Mouse (Mus musculus): ENCODE data around the gene Ucn3.
"Not testable (repeated sequence)": the region's sequence is repeated elsewhere in the genome, so short reads cannot be mapped to it uniquely, and the experiment has no call there.

The Ucn3 gene

DNA sequence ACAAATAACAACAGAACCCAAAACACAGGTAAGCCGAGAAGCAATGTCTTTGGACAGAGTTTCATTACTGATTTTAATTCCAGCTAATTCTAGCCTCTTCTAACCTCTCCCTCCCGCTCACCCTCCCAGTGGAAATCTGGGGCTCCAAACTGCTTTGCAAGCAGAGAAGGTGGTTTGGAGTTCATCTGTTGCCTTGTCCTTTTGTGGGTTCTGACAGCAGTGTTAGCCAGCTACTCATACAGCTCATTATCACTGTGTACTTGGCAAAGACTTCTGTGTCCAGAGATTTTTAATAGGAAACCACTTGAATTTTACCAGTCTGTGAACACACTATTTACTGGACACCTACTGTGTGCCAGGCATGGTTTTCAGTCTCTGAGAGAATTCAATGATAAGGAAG, at the start of gene Ucn3:
Ucn3 (minus strand) TSS at position 101 of the 400 bp plus-strand sequence.
- no peak for DNase-seq (ENCODE audit: low spot score in 2 of 2)

DNA sequence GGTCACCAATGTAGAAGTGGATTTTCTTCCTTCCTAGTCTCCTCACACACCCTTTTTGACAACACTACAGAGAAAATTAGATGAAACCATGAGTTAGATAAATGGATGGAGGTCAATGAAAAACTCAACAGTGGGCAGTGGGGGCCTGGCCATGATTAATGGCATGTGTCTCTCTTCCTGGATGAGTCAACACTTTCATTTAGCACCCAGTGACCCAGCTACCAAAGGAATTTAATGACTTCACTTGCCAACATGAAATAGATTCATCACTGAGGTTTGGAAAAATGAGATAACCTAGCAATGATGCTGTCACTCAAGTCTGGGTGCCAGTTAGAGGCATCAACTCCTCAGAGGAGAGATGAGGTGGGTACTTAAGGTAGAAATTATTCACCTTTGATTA, 46.9 kb upstream of the Ucn3 start:
- DNase-seq (ENCODE audit: low spot score in 2 of 2), result no peak

- no peak for DNase-seq (ENCODE audit: low spot score in 2 of 2)
These were observed 23.7 kb upstream of the Ucn3 start for GRCm38 (mm10) chr13:3968849-3969248.

- no peak for DNase-seq (ENCODE audit: low spot score in 2 of 2)
These were observed 6.2 kb upstream of the Ucn3 start for GRCm38 (mm10) chr13:3951198-3951914.

DNA sequence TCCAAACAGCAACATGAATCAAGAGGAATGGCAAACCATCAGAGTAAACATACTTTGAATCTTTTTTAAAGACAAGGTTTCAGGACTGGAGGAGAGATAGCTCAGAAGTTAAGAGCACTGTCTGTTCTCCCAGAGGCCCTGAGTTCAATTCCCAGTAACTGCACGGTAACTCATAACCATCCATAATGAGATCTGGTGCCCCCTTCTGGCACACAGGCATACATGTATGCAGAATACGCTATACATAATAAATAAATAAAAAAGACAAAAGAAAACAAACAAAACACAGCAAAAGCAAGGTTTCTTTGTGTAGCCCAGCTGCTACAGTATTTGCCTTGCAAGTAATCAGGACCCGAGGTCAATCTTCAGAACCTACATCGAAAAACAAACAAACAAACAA, 4.3 kb upstream of the Ucn3 start:
- DNase-seq (ENCODE audit: low spot score in 2 of 2), result no peak

DNA sequence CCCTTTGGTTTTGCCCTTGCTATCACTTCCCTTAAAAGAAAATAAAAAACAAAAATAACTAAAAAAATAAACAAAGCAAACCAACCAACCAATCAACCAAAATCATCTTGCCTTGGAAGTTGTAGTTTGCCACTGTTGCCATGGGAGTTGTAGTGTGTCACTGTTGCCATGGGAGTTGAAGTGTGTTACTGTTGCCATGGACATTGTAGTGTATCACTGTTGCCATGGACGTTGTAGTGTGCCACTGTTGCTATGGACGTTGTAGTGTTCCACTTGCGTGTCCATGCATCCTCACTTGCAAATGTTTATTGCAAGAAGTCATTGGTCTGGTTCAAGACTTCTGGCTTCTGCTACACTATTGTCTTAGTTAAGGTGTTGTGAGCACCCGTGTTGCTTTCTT, 2.1 kb upstream of the Ucn3 start:
- DNase-seq (ENCODE audit: low spot score in 2 of 2), result no peak

DNA sequence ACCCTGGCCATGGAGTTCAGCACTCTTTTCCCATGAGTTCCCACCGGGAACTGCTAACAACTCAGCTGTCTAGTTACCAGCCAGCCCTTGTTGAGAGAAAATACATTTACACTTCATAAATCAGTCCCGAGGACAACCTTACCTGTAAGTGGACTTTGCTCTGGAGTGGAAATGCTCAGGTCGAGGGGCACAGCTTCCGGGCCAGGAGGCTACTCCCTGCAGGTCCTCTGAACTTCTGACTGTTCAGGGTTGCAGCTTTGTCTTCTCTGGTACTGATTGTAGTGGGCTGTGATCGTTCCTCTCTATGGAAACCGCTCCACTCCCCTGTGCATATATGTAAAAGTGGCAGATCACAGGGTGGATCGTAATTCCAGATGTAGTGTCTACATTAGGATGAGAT, 450 bp downstream of the Ucn3 start:
- DNase-seq (ENCODE audit: low spot score in 2 of 2), result no peak

DNA sequence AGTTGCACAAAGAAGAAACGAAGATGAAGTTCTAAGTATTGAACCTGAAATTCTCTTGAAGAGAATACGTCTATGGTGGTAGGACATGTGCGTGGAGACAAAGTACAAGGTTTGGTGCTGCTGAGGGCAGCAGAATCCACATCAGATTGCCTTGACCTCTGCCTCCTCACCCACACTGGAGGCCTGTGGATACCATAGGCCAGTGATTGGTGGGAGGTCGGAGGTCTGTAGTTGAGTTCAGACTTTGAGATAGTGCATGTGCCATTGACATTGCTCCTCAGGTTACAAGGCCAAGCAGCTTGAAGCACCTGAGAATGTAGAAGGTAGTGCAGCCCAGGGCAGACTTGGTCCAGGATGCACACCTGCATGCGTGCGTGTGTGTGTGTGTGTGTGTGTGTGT, 19.1 kb downstream of the Ucn3 start:
- no peak for DNase-seq (ENCODE audit: low spot score in 2 of 2)

DNA sequence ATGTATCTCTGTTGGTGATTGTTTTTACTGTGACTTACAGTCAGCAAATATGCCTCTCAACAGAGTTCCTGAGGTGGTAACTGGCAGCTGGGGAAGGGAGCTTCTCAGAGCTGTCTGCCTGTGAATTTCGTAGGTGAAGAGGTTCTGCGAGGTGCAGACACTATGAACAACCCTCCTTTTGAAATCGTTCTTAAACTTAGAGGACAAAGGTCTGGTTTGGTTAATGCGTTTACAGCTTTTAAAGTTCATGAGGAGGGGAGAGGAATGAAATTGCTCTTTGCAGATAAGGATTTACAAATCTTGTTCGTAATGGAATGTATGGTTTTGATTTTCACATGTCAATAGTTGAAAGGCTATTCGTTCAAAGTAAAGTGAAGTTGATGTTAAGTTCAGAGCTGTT, 19.5 kb downstream of the Ucn3 start:
- DNase-seq (ENCODE audit: low spot score in 2 of 2), result no peak

DNA sequence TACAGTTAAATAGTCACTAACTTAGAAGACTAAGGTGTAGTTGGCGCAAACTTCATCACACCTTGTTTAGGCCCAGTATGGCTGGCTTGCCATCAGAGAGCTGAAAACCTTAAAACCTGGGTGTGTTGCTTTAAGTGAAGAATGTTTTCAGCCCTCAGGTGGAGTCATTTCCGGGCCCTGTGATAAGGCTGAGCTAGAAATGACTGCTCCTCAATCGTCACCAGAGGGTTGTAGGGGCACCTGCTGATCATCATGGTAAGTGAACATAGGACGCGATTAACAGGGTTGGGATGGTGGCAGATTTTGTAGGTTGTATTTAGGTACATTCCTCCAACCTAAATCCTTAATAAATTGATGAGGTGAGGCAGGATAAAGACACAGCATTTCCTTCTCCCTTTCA, 20.7 kb downstream of the Ucn3 start:
- DNase-seq (ENCODE audit: low spot score in 2 of 2), result no peak

GRCm38 (mm10) chr13:3917571-3918311, 27.4 kb downstream of the Ucn3 start, which contains the start of the genes Net1 and Tubal3:
Net1 (minus strand) TSS chr13:3918220.
Tubal3 (plus strand) TSS chr13:3918274.
- DNase-seq (ENCODE audit: low spot score in 2 of 2), result peak; percentile 77 to 89

DNA sequence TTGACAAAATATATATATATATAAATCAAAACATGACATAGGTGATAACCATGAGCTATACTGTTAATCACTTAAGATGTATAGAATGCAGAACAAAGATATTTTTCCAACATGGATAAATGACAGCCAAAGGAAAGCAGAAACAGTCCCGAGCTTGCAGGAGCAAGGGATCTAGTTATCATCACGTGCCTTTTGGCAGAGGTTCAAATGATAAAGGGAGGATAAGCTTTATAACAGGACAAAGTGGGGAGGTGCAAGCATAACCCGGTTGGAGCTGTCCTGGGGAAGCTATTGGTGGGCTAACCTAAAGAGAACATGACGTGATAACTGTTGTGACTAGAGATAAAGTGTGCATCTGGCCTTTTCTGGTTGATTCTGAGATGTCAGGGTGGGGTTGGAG, 31.6 kb downstream of the Ucn3 start:
- DNase-seq (ENCODE audit: low spot score in 2 of 2), result no peak

GRCm38 (mm10) chr13:3910356-3910755, 34.8 kb downstream of the Ucn3 start:
- DNase-seq (ENCODE audit: low spot score in 2 of 2), result no peak

DNA sequence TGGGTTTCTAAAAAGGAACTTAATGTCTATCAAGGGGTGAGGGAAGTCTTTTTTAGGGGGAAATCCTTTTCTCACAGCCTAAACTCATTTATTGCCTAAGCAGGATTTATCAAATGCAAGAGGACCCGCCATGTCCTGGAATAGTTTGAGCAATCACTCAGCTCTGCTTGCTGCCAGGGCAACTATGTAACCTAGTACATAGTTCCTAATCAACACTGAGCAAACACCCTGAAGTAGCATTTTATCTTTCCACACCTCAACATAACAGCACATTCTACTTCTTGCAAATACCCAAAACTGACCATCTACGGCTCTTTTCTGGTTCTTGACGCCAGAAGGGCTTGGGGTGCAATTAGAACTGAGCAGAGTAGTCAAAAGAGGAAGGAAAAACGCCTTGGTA, 36.9 kb downstream of the Ucn3 start:
- no peak for DNase-seq (ENCODE audit: low spot score in 2 of 2)

- DNase-seq (ENCODE audit: low spot score in 2 of 2), result no peak
These were observed 37.9 kb downstream of the Ucn3 start for GRCm38 (mm10) chr13:3907151-3907696.

DNA sequence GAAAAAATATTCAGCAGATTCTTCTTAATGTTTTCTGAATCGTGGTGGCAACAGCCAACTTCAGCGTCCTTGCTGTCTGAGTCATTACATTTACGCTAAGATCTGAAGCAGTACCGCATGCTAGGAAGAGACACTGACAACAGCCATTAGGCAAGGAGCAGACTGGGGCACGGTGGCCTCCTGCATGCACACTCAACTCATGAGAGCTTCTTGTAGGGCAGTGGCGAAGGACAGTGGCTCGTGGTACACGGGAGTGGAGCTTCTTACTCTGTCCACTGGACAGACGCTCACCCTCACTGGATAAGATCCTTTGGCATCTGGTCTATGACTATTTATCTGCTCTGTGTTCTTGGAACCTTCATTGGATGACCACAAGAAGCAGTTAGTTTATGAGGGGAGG, 45.8 kb downstream of the Ucn3 start:
- no peak for DNase-seq (ENCODE audit: low spot score in 2 of 2)

GRCm38 (mm10) chr13:3898202-3898601, 46.9 kb downstream of the Ucn3 start:
- not testable (repeated sequence) for DNase-seq (ENCODE audit: low spot score in 2 of 2)

- peak; percentile 50 to 77 for DNase-seq (ENCODE audit: low spot score in 2 of 2)
These were observed 48.2 kb downstream of the Ucn3 start for GRCm38 (mm10) chr13:3896913-3897312.

DNA sequence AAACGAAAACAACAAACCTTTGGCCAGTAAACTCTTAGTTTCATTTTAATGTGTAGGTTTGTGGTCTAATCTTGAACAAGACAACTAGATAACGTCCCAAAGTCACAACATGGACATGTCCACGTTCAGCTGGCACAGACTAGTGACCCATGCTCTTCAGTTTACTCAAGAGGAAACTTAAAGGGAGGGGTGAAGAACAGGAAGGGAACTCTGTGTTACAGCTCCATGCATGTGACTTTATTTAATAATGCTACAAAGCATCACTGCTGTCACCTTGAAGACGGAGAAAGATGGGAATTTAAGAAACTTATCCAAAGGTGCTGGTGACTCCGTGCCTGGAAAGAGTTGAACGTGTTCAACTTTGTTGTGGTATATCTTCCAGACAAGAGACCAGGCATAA, 49.1 kb downstream of the Ucn3 start:
- DNase-seq (ENCODE audit: low spot score in 2 of 2), result no peak

DNA sequence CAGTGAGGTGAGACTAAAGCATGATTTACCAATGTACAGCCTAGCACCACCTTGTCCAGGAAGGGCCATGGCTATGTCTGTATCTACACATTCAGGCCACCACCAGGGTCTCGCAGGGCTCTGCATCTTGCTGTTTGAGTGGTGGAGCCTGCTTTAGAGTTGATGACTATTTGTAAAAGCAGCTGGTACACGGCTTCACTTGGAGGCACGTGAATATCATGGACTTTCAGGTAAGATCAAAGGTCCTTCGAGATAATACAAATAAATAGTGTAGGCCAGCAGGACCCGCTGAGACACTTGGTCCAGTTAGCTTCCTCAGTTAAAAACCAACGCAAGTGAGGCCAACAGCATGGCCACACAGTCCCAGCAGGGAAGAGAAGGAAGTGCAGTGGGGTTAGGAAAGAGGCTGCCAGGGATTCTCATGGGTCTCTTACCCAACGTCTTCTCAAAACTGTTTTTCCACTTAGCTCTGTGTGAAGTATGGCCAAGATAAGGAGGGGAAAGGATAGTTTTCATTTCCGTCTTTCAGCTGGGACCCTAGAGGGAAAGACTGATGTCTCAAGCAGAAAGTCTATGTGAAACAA, 49.7 kb downstream of the Ucn3 start:
- DNase-seq (ENCODE audit: low spot score in 2 of 2), result no peak

GRCm38 (mm10) chr13:3894549-3894948, 50.6 kb downstream of the Ucn3 start:
- DNase-seq (ENCODE audit: low spot score in 2 of 2), result no peak

DNA sequence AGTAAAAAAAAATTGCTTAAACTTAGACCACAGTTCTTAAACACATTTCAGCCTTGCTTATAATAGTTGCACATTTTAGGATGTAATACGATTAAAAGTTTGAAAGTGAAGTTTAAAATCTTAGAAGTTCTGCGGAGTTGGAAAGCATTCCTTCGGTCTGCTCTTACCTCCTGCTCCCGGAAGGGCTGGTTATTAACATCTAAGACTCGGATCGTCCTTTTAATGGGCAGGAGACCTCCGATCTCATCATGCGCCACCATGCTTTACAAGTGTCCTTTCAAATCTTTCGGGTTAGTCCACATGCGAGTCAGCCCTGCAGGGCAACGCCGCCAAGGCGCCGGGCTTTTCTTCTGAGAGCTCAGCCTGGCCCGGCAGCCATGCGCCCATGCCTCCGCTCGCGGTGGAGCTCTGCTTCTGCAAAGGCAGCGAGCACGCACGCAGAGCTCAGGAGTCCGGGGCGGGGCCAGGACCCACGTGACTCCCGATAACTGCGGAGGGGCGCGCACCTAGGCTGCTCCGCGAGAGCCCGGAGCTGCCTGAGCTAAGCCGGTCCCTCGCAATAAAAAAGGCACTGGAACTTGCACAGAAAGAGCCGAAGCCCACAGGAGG, 51.9 kb downstream of the Ucn3 start:
- DNase-seq (ENCODE audit: low spot score in 2 of 2), result peak; percentile 91
